16 mouse cellular contexts compared by ENCODE assay signal in genomic region chr2:11336320-11336719, GRCm38 (mm10).
DNase-seq lines count a peak whose midpoint lies in the region; ATAC-seq lines count a peak whose summit lies in the region.
"Had no signal": no experiment of that assay in that cellular context is flagged by ENCODE, and none has a peak within 500 bp of the region (broad histone marks: within the 10 kb centered on the region; RNA-seq: fewer than 3 reads in every experiment).

No protein-coding gene starts in this region.

- H3K9ac ChIP-seq in lung, embryonic 16.5 days (ENCODE audit: low read length) = no peak overlapping the region
- no peak overlapping the region for H3K9ac ChIP-seq in liver, embryonic 16.5 days (ENCODE audit: low read depth, low read length)
- H3K9ac ChIP-seq: embryonic facial prominence, embryonic 12.5 days; forebrain, embryonic 12.5 days; hindbrain, embryonic 14.5 days; kidney, embryonic 15.5 days had no signal

- no peak for DNase-seq in frontal cortex, adult 2 months (ENCODE audit: extremely low spot score in 1 of 2, low spot score in 1 of 2)
- no peak for DNase-seq in lung, postnatal 4 days
- DNase-seq in brain, adult 2 months (ENCODE audit: low read depth, low spot score) = peak; percentile 59
- no peak for DNase-seq in thymus, postnatal 10 days (ENCODE audit: low spot score in 2 of 2)
- no peak for DNase-seq in gastrocnemius, postnatal 10 days
- DNase-seq: cerebellum, adult 18-20 months; right cerebral cortex, adult 18-20 months; thymus, postnatal 36 days had no signal

- ATAC-seq in frontal cortex, adult (ENCODE audit: low TSS enrichment) = peak; percentile 41; the same call in 1 of the 2 replicates
- ATAC-seq in lung, embryonic 16.5 days (ENCODE audit: low read depth) = peak; percentile 39; the same call in 1 of the 2 replicates
- no peak for ATAC-seq in liver, embryonic 16.5 days (ENCODE audit: low read depth)

- H3K9me3 ChIP-seq in lung, embryonic 16.5 days (ENCODE audit: control insufficient read depth, low read length) = no peaks in the 10 kb centered on the region
- no peaks in the 10 kb centered on the region for H3K9me3 ChIP-seq in liver, embryonic 16.5 days (replicated peaks; ENCODE audit: control insufficient read depth, low read length)
- H3K9me3 ChIP-seq: embryonic facial prominence, embryonic 12.5 days; forebrain, embryonic 12.5 days; kidney, embryonic 15.5 days; midbrain, embryonic 10.5 days had no signal

- no peak overlapping the region for H3K4me2 ChIP-seq in lung, embryonic 16.5 days (ENCODE audit: low read depth, low read length)
- 0 out of 2 replicates have a peak overlapping the region, but pooled peaks have one; percentile 6 for H3K4me2 ChIP-seq in liver, embryonic 16.5 days (ENCODE audit: low read depth, low read length)
- H3K4me2 ChIP-seq: embryonic facial prominence, embryonic 12.5 days; forebrain, embryonic 12.5 days; hindbrain, embryonic 14.5 days; kidney, embryonic 15.5 days had no signal

- 24% methylated on average over 8 of the region's 8 CpGs for WGBS in lung, embryonic 16.5 days
- 4% methylated on average over 8 of the region's 8 CpGs for WGBS in liver, embryonic 16.5 days (ENCODE audit: insufficient replicate concordance)

- no peaks in the 10 kb centered on the region for H3K36me3 ChIP-seq in lung, embryonic 16.5 days (ENCODE audit: control insufficient read depth, insufficient read depth, low read length)
- no peaks in the 10 kb centered on the region for H3K36me3 ChIP-seq in liver, embryonic 16.5 days (ENCODE audit: control insufficient read depth, insufficient read depth)
- H3K36me3 ChIP-seq: embryonic facial prominence, embryonic 12.5 days; forebrain, embryonic 12.5 days; kidney, embryonic 15.5 days; midbrain, embryonic 10.5 days had no signal

- H3K4me3 ChIP-seq in lung, embryonic 16.5 days (ENCODE audit: low read length) = no peak overlapping the region
- no peak overlapping the region for H3K4me3 ChIP-seq in liver, embryonic 16.5 days (ENCODE audit: low read depth, low read length)
- H3K4me3 ChIP-seq: embryonic facial prominence, embryonic 12.5 days; forebrain, embryonic 12.5 days; kidney, embryonic 15.5 days; midbrain, embryonic 10.5 days had no signal

- H3K27me3 ChIP-seq in lung, embryonic 16.5 days (ENCODE audit: control insufficient read depth, insufficient read depth, low read depth, low read length) = no peaks in the 10 kb centered on the region
- H3K27me3 ChIP-seq in liver, embryonic 16.5 days (ENCODE audit: control insufficient read depth, insufficient read depth, low read depth, low read length) = no peaks in the 10 kb centered on the region
- H3K27me3 ChIP-seq: embryonic facial prominence, embryonic 12.5 days had no signal

- peaks cover 6% of the 10 kb centered on the region; the same call in 1 of the 2 replicates for H3K4me1 ChIP-seq in lung, embryonic 16.5 days (replicated peaks; ENCODE audit: control insufficient read depth, insufficient read depth, low read length)
- H3K4me1 ChIP-seq in liver, embryonic 16.5 days (ENCODE audit: control insufficient read depth, low read depth, low read length) = peaks cover 3% of the 10 kb centered on the region; the same call in 1 of the 2 replicates
- H3K4me1 ChIP-seq: forebrain, embryonic 12.5 days had no signal

- no peak overlapping the region for H3K27ac ChIP-seq in lung, embryonic 16.5 days (ENCODE audit: low read length)
- H3K27ac ChIP-seq in liver, embryonic 16.5 days (ENCODE audit: low read length) = no peak overlapping the region
- H3K27ac ChIP-seq: embryonic facial prominence, embryonic 12.5 days; forebrain, embryonic 12.5 days; hindbrain, embryonic 14.5 days; kidney, embryonic 15.5 days; midbrain, embryonic 10.5 days had no signal
